Mouse (Mus musculus) hindbrain, embryonic 13.5 days (tissue): ENCODE data around the gene Amotl1. TPM values are rescaled to one million over a fixed set of nuclear protein-coding genes. Genes with fewer than 3 reads are reported as not detected.
A peak's percentile ranks its signal among the peaks of the same experiment; 100 is the strongest.

ENCODE experiments used
- ATAC-seq: fragments of 200-750 bp; cut with Nextera tagmentation; 2 replicates; pipeline ENCODE4 v1.8.0; 2017; ENCODE audit warnings: moderate TSS enrichment; ENCODE audit not compliant: low FRiP score
- H3K27ac ChIP-seq: fragments of 300-500 bp; sonication (generic); 2 replicates; pipeline ENCODE4 v1.5.1; 2015; ENCODE audit warnings: inconsistent platforms, mild to moderate bottlenecking, moderate library complexity
- H3K27me3 ChIP-seq: fragments of 300-500 bp; sonication (generic); 2 replicates; pipeline ENCODE4 v1.6.1; 2015; ENCODE audit warnings: mild to moderate bottlenecking, inconsistent platforms
- H3K36me3 ChIP-seq: fragments of 300-500 bp; sonication (generic); 2 replicates; pipeline ENCODE4 v1.6.1; 2015; ENCODE audit warnings: mild to moderate bottlenecking, inconsistent platforms
- H3K4me1 ChIP-seq: fragments of 300-500 bp; sonication (generic); replicated peaks from 2 replicates; pipeline ENCODE4 v1.6.1; 2015; ENCODE audit warnings: inconsistent platforms
- H3K4me2 ChIP-seq: fragments of 300-500 bp; sonication (generic); 2 replicates; pipeline ENCODE4 v1.6.1; 2015; ENCODE audit warnings: inconsistent platforms, mild to moderate bottlenecking, moderate library complexity
- H3K4me3 ChIP-seq: fragments of 300-500 bp; sonication (generic); 2 replicates; pipeline ENCODE4 v1.5.1; 2015; ENCODE audit warnings: mild to moderate bottlenecking, inconsistent platforms
- H3K9ac ChIP-seq: fragments of 300-500 bp; sonication (generic); 2 replicates; pipeline ENCODE4 v1.6.1; 2015; ENCODE audit warnings: mild to moderate bottlenecking, inconsistent platforms
- H3K9me3 ChIP-seq: fragments of 300-500 bp; sonication (generic); 2 replicates; pipeline ENCODE4 v1.6.1; 2016; ENCODE audit warnings: inconsistent platforms
- WGBS: fragments of 180-500 bp; shearing (Covaris S2); methylation state at CpG from one replicate; pipeline ENCODE4 v1.1.7; 2015; 5-methylcytosine and 5-hydroxymethylcytosine counted together
- polyA plus RNA-seq: library from polyadenylated mRNA; unstranded; fragments of >200 nt; fragmentation: Nextera tagmentation; extraction: Ambion mirVana; gene quantifications from 2 replicates; pipeline ENCODE4 v1.2.1, GENCODE M21; 2015

Gene Amotl1
- polyA plus RNA-seq, 1 experiment from 2014 or later = 8.8 TPM

GRCm38 (mm10) chr9:14523408-14524043 is 121.3 kb downstream of the Amotl1 start:
- Histone ChIP-seq H3K4me3 (no peak overlapping the region), H3K4me1 (no peaks in the 10 kb centered on the region), H3K27ac (no peak overlapping the region), H3K27me3 (no peaks in the 10 kb centered on the region), H3K9me3 (no peaks in the 10 kb centered on the region), H3K4me2 (no peak overlapping the region), H3K36me3 (no peaks in the 10 kb centered on the region), H3K9ac (no peak overlapping the region)
- 15% methylated on average over 4 of the region's 4 CpGs for WGBS
- ATAC-seq = peak; percentile 84

- no peaks in the 10 kb centered on the region for H3K4me1 ChIP-seq
- H3K4me2 ChIP-seq = no peak overlapping the region
- no peak overlapping the region for H3K4me3 ChIP-seq
- no peaks in the 10 kb centered on the region for H3K36me3 ChIP-seq
- no peaks in the 10 kb centered on the region for H3K9me3 ChIP-seq
- H3K27ac ChIP-seq = no peak overlapping the region
- WGBS = 70% methylated on average over 2 of the region's 2 CpGs
- H3K9ac ChIP-seq = no peak overlapping the region
- no peaks in the 10 kb centered on the region for H3K27me3 ChIP-seq
- no peak for ATAC-seq
These were observed 123.2 kb downstream of the Amotl1 start for GRCm38 (mm10) chr9:14521695-14522094.

- no peak overlapping the region for H3K4me2 ChIP-seq
- no peaks in the 10 kb centered on the region for H3K36me3 ChIP-seq
- H3K27me3 ChIP-seq = no peaks in the 10 kb centered on the region
- 71% methylated on average over 3 of the region's 3 CpGs for WGBS
- no peak overlapping the region for H3K9ac ChIP-seq
- H3K4me1 ChIP-seq = no peaks in the 10 kb centered on the region
- no peak overlapping the region for H3K4me3 ChIP-seq
- ATAC-seq = no peak
- H3K9me3 ChIP-seq = no peaks in the 10 kb centered on the region
- H3K27ac ChIP-seq = no peak overlapping the region
These were observed 123.7 kb downstream of the Amotl1 start for GRCm38 (mm10) chr9:14520971-14521670.

GRCm38 (mm10) chr9:14518105-14518504 is 126.8 kb downstream of the Amotl1 start:
- no peak overlapping the region for H3K4me3 ChIP-seq
- 0 out of 2 replicates have a peak, but pooled peaks cover 11% of the 10 kb centered on the region for H3K36me3 ChIP-seq
- H3K27ac ChIP-seq = no peak overlapping the region
- no peaks in the 10 kb centered on the region for H3K4me1 ChIP-seq
- H3K4me2 ChIP-seq = no peak overlapping the region
- H3K27me3 ChIP-seq = no peaks in the 10 kb centered on the region
- no peak overlapping the region for H3K9ac ChIP-seq
- WGBS = 90% methylated on average over 3 of the region's 3 CpGs
- no peaks in the 10 kb centered on the region for H3K9me3 ChIP-seq
- ATAC-seq = no peak

- no peak for ATAC-seq
- Histone ChIP-seq H3K27me3 (no peaks in the 10 kb centered on the region), H3K4me2 (no peak overlapping the region), H3K4me1 (no peaks in the 10 kb centered on the region), H3K4me3 (no peak overlapping the region), H3K27ac (no peak overlapping the region), H3K9ac (no peak overlapping the region), H3K9me3 (no peaks in the 10 kb centered on the region), H3K36me3 (peaks cover 17% of the 10 kb centered on the region; the same call in 1 of the 2 replicates)
- 56% methylated on average over 1 of the region's 1 CpGs for WGBS
These were observed 127.6 kb downstream of the Amotl1 start for GRCm38 (mm10) chr9:14517296-14517695.

GRCm38 (mm10) chr9:14512633-14513445 is 132.0 kb downstream of the Amotl1 start:
- no peak overlapping the region for H3K4me3 ChIP-seq
- no peaks in the 10 kb centered on the region for H3K27me3 ChIP-seq
- H3K9ac ChIP-seq = no peak overlapping the region
- WGBS = 79% methylated on average over 9 of the region's 9 CpGs
- peak; percentile 78; the same call in 1 of the 2 replicates for ATAC-seq
- no peak overlapping the region for H3K27ac ChIP-seq
- H3K4me2 ChIP-seq = no peak overlapping the region
- no peaks in the 10 kb centered on the region for H3K4me1 ChIP-seq
- H3K36me3 ChIP-seq = peaks cover 50% of the 10 kb centered on the region
- no peaks in the 10 kb centered on the region for H3K9me3 ChIP-seq

GRCm38 (mm10) chr9:14500916-14501424 is 143.9 kb downstream of the Amotl1 start:
- ATAC-seq = no peak
- peaks cover 15% of the 10 kb centered on the region for H3K4me1 ChIP-seq
- H3K9ac ChIP-seq = peak overlapping the region; percentile 78
- peaks cover 35% of the 10 kb centered on the region for H3K36me3 ChIP-seq
- no peaks in the 10 kb centered on the region for H3K27me3 ChIP-seq
- no peaks in the 10 kb centered on the region for H3K9me3 ChIP-seq
- peak overlapping the region; percentile 80 for H3K4me2 ChIP-seq
- peak overlapping the region; percentile 64 for H3K4me3 ChIP-seq
- WGBS = 6% methylated on average over 10 of the region's 10 CpGs
- peak overlapping the region; percentile 79 for H3K27ac ChIP-seq

- ATAC-seq = peak; percentile 98
- peak within 1 kb of the TSS; percentile 80 for H3K4me2 ChIP-seq
- WGBS = under 1% methylated on average over 59 of the region's 59 CpGs
- peaks cover 28% of the 10 kb centered on the region for H3K36me3 ChIP-seq
- no peaks in the 10 kb centered on the region for H3K27me3 ChIP-seq
- peak within 1 kb of the TSS; percentile 85 for H3K27ac ChIP-seq
- peak within 1 kb of the TSS; percentile 78 for H3K9ac ChIP-seq
- H3K4me3 ChIP-seq = peak within 1 kb of the TSS; percentile 64
- peaks cover 15% of the 10 kb centered on the region for H3K4me1 ChIP-seq
- H3K9me3 ChIP-seq = no peaks in the 10 kb centered on the region
These were observed 144.6 kb downstream of the Amotl1 start, which contains the start of the genes Kdm4d and Cwc15 for GRCm38 (mm10) chr9:14500023-14500915. Gene Kdm4d, minus strand, starts transcription at chr9:14500482. Gene Cwc15, plus strand, starts transcription at chr9:14500617.

- no peak for ATAC-seq
- Histone ChIP-seq H3K9ac (peak overlapping the region; percentile 76; the same call in 1 of the 2 replicates), H3K9me3 (no peaks in the 10 kb centered on the region), H3K36me3 (peaks cover 18% of the 10 kb centered on the region), H3K27ac (no peak overlapping the region), H3K4me2 (peak overlapping the region; percentile 72), H3K4me3 (peak overlapping the region; percentile 64), H3K4me1 (peaks cover 15% of the 10 kb centered on the region), H3K27me3 (no peaks in the 10 kb centered on the region)
- 86% methylated on average over 4 of the region's 4 CpGs for WGBS
These were observed 145.8 kb downstream of the Amotl1 start for GRCm38 (mm10) chr9:14498896-14499705.
